Mouse (Mus musculus): ENCODE results near the gene Gatad1. TPM values are rescaled to one million over a fixed set of nuclear protein-coding genes. Genes with fewer than 3 reads are reported as not detected.
"Not testable (repeated sequence)": the region's sequence is repeated elsewhere in the genome, so short reads cannot be mapped to it uniquely, and the experiment has no call there.

Gene Gatad1
- polyA plus RNA-seq, 1 experiment from 2014 or later = 85.8 TPM

- DNase-seq (ENCODE audit: low spot score) (peak; percentile 45), ATAC-seq (replicated peaks; ENCODE audit: low FRiP score, low read depth) (peak; percentile 89)
- Histone ChIP-seq H3K27me3 (ENCODE audit: insufficient read depth, low read length) (no peaks in the 10 kb centered on the region), H3K4me1 (replicated peaks; ENCODE audit: insufficient read depth, low read length) (no peaks in the 10 kb centered on the region), H3K9ac (ENCODE audit: low read depth, low read length) (no peak overlapping the region), H3K4me3 (replicated peaks; ENCODE audit: low read depth, low read length) (no peak overlapping the region), H3K36me3 (ENCODE audit: insufficient read depth, low read length) (0 out of 2 replicates have a peak, but pooled peaks cover 15% of the 10 kb centered on the region), H3K9me3 (replicated peaks; ENCODE audit: low read length) (no peaks in the 10 kb centered on the region), H3K27ac (no peak overlapping the region), H3K4me2 (ENCODE audit: low read length) (no peak overlapping the region)
- 43% methylated on average over 16 of the region's 16 CpGs for WGBS
- TF ChIP-seq CTCF (IDR thresholded peaks at IDR 0.05; ENCODE audit: low read depth) = peak; percentile 21; the same call in 1 of the 2 replicates
Observed at GRCm38 (mm10) chr5:3631512-3632271, 25.3 kb downstream of the Gatad1 start.

GRCm38 (mm10) chr5:3630055-3630454 lies 26.9 kb downstream of the Gatad1 start:
- H3K36me3 ChIP-seq (ENCODE audit: insufficient read depth, low read length) = 0 out of 2 replicates have a peak, but pooled peaks cover 15% of the 10 kb centered on the region
- no peak overlapping the region for H3K4me2 ChIP-seq (ENCODE audit: low read length)
- no peaks in the 10 kb centered on the region for H3K27me3 ChIP-seq (ENCODE audit: insufficient read depth, low read length)
- ATAC-seq (replicated peaks; ENCODE audit: low FRiP score, low read depth) = no peak; the same call in 1 of the 2 replicates
- WGBS = 81% methylated on average over 5 of the region's 5 CpGs
- H3K9me3 ChIP-seq (replicated peaks; ENCODE audit: low read length) = no peaks in the 10 kb centered on the region
- no peak overlapping the region for H3K4me3 ChIP-seq (replicated peaks; ENCODE audit: low read depth, low read length)
- TF ChIP-seq CTCF (IDR thresholded peaks at IDR 0.05; ENCODE audit: low read depth) = no peak
- no peak overlapping the region for H3K9ac ChIP-seq (ENCODE audit: low read depth, low read length)
- no peak overlapping the region for H3K27ac ChIP-seq
- DNase-seq (ENCODE audit: low spot score) = no peak
- no peaks in the 10 kb centered on the region for H3K4me1 ChIP-seq (replicated peaks; ENCODE audit: insufficient read depth, low read length)

GRCm38 (mm10) chr5:3620486-3620885 lies 36.5 kb downstream of the Gatad1 start:
- Histone ChIP-seq H3K27me3 (ENCODE audit: insufficient read depth, low read length) (no peaks in the 10 kb centered on the region), H3K27ac (no peak overlapping the region), H3K9me3 (replicated peaks; ENCODE audit: low read length) (no peaks in the 10 kb centered on the region), H3K36me3 (ENCODE audit: insufficient read depth, low read length) (peaks cover 33% of the 10 kb centered on the region; the same call in 1 of the 2 replicates), H3K9ac (ENCODE audit: low read depth, low read length) (no peak overlapping the region), H3K4me3 (replicated peaks; ENCODE audit: low read depth, low read length) (no peak overlapping the region), H3K4me2 (ENCODE audit: low read length) (no peak overlapping the region), H3K4me1 (replicated peaks; ENCODE audit: insufficient read depth, low read length) (no peaks in the 10 kb centered on the region)
- TF ChIP-seq CTCF (IDR thresholded peaks at IDR 0.05; ENCODE audit: low read depth) = no peak
- DNase-seq (ENCODE audit: low spot score) (no peak), ATAC-seq (replicated peaks; ENCODE audit: low FRiP score, low read depth) (no peak)
- WGBS = 81% methylated on average over 7 of the region's 7 CpGs

- peak; percentile 7; the same call in 1 of the 2 replicates for TF ChIP-seq CTCF (IDR thresholded peaks at IDR 0.05; ENCODE audit: low read depth)
- H3K4me2 ChIP-seq (ENCODE audit: low read length) = not testable (repeated sequence)
Observed at GRCm38 (mm10) chr5:3611835-3612234, 45.1 kb downstream of the Gatad1 start.

GRCm38 (mm10) chr5:3609241-3609640 lies 47.7 kb downstream of the Gatad1 start:
- Histone ChIP-seq H3K4me2 (ENCODE audit: low read length) (no peak overlapping the region), H3K9ac (ENCODE audit: low read depth, low read length) (no peak overlapping the region), H3K27me3 (ENCODE audit: insufficient read depth, low read length) (no peaks in the 10 kb centered on the region), H3K4me1 (replicated peaks; ENCODE audit: insufficient read depth, low read length) (no peaks in the 10 kb centered on the region), H3K36me3 (ENCODE audit: insufficient read depth, low read length) (0 out of 2 replicates have a peak, but pooled peaks cover 24% of the 10 kb centered on the region), H3K27ac (no peak overlapping the region), H3K9me3 (replicated peaks; ENCODE audit: low read length) (no peaks in the 10 kb centered on the region), H3K4me3 (replicated peaks; ENCODE audit: low read depth, low read length) (no peak overlapping the region)
- DNase-seq (ENCODE audit: low spot score) (no peak), ATAC-seq (replicated peaks; ENCODE audit: low FRiP score, low read depth) (no peak)
- no peak for TF ChIP-seq CTCF (IDR thresholded peaks at IDR 0.05; ENCODE audit: low read depth)
- 94% methylated on average over 7 of the region's 7 CpGs for WGBS

More at GRCm38 (mm10) chr5:3611835-3612234, 45.1 kb downstream of the Gatad1 start:
- not testable (repeated sequence) for H3K27me3 ChIP-seq (ENCODE audit: insufficient read depth, low read length); H3K9ac ChIP-seq (ENCODE audit: low read depth, low read length); H3K9me3 ChIP-seq (replicated peaks; ENCODE audit: low read length); ATAC-seq (replicated peaks; ENCODE audit: low FRiP score, low read depth); H3K4me3 ChIP-seq (replicated peaks; ENCODE audit: low read depth, low read length); H3K4me1 ChIP-seq (replicated peaks; ENCODE audit: insufficient read depth, low read length); H3K27ac ChIP-seq; DNase-seq (ENCODE audit: low spot score)
- 0 out of 2 replicates have a peak, but pooled peaks cover 18% of the 10 kb centered on the region for H3K36me3 ChIP-seq (ENCODE audit: insufficient read depth, low read length)
- WGBS = 92% methylated on average over 2 of the region's 2 CpGs

GRCm38 (mm10) chr5:3607114-3607513 lies 49.9 kb downstream of the Gatad1 start:
- 94% methylated on average over 9 of the region's 9 CpGs for WGBS
- H3K4me2 ChIP-seq (ENCODE audit: low read length) = no peak overlapping the region
- no peaks in the 10 kb centered on the region for H3K9me3 ChIP-seq (replicated peaks; ENCODE audit: low read length)
- H3K36me3 ChIP-seq (ENCODE audit: insufficient read depth, low read length) = 0 out of 2 replicates have a peak, but pooled peaks cover 17% of the 10 kb centered on the region
- H3K27ac ChIP-seq = no peak overlapping the region
- no peak overlapping the region for H3K4me3 ChIP-seq (replicated peaks; ENCODE audit: low read depth, low read length)
- no peaks in the 10 kb centered on the region for H3K4me1 ChIP-seq (replicated peaks; ENCODE audit: insufficient read depth, low read length)
- no peak for ATAC-seq (replicated peaks; ENCODE audit: low FRiP score, low read depth)
- TF ChIP-seq CTCF (IDR thresholded peaks at IDR 0.05; ENCODE audit: low read depth) = no peak
- no peak for DNase-seq (ENCODE audit: low spot score)
- H3K27me3 ChIP-seq (ENCODE audit: insufficient read depth, low read length) = no peaks in the 10 kb centered on the region
- no peak overlapping the region for H3K9ac ChIP-seq (ENCODE audit: low read depth, low read length)

All from kidney, postnatal 0 days (tissue).